Mouse (Mus musculus) C2C12 (cell line): ENCODE measurements around the gene Emcn. TPM values are rescaled to one million over a fixed set of nuclear protein-coding genes. Genes with fewer than 3 reads are reported as not detected.

Experiments
- H3K27me3 ChIP-seq: one replicate; pipeline ENCODE4 v1.6.1; 2011; ENCODE audit not compliant: control insufficient read depth, insufficient read depth, insufficient read length
- H3K36me3 ChIP-seq: one replicate; pipeline ENCODE4 v1.6.1; 2011; ENCODE audit not compliant: control insufficient read depth, insufficient read depth
- H3K4me3 ChIP-seq: one replicate; pipeline ENCODE4 v1.5.1; 2011; ENCODE audit warnings: mild to moderate bottlenecking, control low read depth; ENCODE audit not compliant: poor library complexity, insufficient read depth, severe bottlenecking
- H3K79me2 ChIP-seq: one replicate; pipeline ENCODE4 v1.6.1; 2011; ENCODE audit not compliant: control insufficient read depth, insufficient read depth
- H3K79me3 ChIP-seq: one replicate; pipeline ENCODE4 v1.6.1; 2011; ENCODE audit warnings: low read depth, control low read depth
- H3ac ChIP-seq: one replicate; pipeline ENCODE3; 2011; ENCODE audit warnings: low read depth; ENCODE audit not compliant: control insufficient read depth, insufficient read length
- CEBPB ChIP-seq: IDR thresholded peaks from one replicate; pipeline ENCODE4 v1.6.1; 2011; ENCODE audit warnings: low read depth, mild to moderate bottlenecking, control low read depth, moderate library complexity
- CTCF ChIP-seq: IDR thresholded peaks from one replicate; pipeline ENCODE4 v1.5.1; 2011; ENCODE audit not compliant: control insufficient read depth, insufficient read depth, insufficient read length
- FOSL1 ChIP-seq: IDR thresholded peaks from one replicate; pipeline ENCODE4 v1.8.0; 2011; ENCODE audit warnings: mild to moderate bottlenecking, low read length; ENCODE audit not compliant: poor library complexity, insufficient read depth, severe bottlenecking
- MAX ChIP-seq: IDR thresholded peaks from one replicate; pipeline ENCODE4 v1.6.1; 2011; ENCODE audit warnings: mild to moderate bottlenecking, control low read depth
- MYOD1 ChIP-seq: IDR thresholded peaks from one replicate; pipeline ENCODE4 v1.6.1; 2011; ENCODE audit warnings: low read depth; ENCODE audit not compliant: control insufficient read depth, insufficient read length
- MYOG ChIP-seq: IDR thresholded peaks from one replicate; pipeline ENCODE4 v1.6.1; 2011; ENCODE audit not compliant: control insufficient read depth, insufficient read length; ENCODE audit errors: extremely low read depth
- USF1 ChIP-seq: IDR thresholded peaks from one replicate; pipeline ENCODE4 v1.6.1; 2011; ENCODE audit warnings: low read depth, mild to moderate bottlenecking, control low read depth, moderate library complexity
- polyA plus RNA-seq: library from polyadenylated mRNA; unstranded; fragments of >200 nt; fragmentation: generic; extraction: Trizol; gene quantifications from one replicate; pipeline ENCODE4 v1.2.1, GENCODE M21; 2012; ENCODE audit warnings: missing spikeins

The Emcn gene
- polyA plus RNA-seq, 1 experiment, result not detected

DNA sequence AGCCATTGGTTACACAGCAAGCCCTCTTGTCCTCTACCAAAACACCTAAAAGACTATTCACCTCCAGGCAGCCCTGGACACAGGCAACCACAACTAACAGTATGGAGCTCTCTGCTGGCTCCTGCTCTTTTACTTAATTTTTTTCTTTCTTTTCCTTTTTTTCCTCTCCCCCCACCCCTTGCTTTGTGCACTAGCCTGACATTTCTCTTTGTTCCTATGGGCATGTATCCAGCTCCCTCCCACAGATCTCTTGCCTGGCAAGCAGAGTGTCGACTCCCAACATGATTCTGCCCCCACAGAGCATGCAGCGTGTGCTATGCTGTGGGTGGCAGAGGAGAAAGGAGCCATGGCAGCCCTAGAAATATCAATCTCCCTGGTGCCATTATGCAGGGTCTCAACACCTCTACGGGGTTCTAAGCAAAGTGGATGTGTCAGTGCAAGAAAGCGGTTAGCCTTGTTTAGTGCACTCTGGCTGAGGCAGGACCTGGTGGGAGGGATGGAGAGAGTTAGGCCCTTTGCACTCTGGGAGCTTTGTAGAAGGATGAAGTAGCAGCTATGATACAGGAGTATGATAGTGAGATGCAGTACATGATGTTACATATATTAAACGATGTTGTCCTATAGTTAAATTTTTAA is 74.7 kb downstream of the Emcn start:
- no peak overlapping the region for H3K4me3 ChIP-seq
- no peaks in the 10 kb centered on the region for H3K36me3 ChIP-seq
- no peaks in the 10 kb centered on the region for H3K27me3 ChIP-seq
- H3K79me2 ChIP-seq, result no peaks in the 10 kb centered on the region
- TF ChIP-seq CEBPB (no peak), MYOD1 (no peak)
- no peak overlapping the region for H3ac ChIP-seq
- no peaks in the 10 kb centered on the region for H3K79me3 ChIP-seq

DNA sequence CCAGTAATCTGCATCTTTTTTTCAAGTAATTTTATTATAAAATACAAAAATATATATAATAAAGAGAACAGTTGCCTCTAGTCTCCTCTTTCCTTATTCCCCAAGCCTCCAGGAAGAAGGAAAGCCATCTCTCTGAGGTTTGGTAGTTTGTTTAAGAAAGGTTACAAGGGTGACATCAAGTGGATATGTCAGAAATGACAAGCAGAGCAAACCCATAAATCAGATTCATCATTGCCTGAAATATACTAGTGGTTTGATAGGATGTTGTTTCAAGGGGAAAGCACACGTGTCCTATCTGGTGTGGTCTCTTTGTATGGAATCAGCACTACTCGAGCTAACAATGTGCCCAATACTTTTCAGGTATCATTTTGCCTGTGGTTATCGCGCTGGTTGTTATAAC is 77.8 kb downstream of the Emcn start:
- Histone ChIP-seq H3K4me3 (no peak overlapping the region), H3K36me3 (no peaks in the 10 kb centered on the region), H3K79me2 (no peaks in the 10 kb centered on the region), H3K79me3 (no peaks in the 10 kb centered on the region), H3K27me3 (no peaks in the 10 kb centered on the region), H3ac (no peak overlapping the region)
- TF ChIP-seq MYOG (no peak), FOSL1 (no peak), CTCF (no peak), CEBPB (no peak)

DNA sequence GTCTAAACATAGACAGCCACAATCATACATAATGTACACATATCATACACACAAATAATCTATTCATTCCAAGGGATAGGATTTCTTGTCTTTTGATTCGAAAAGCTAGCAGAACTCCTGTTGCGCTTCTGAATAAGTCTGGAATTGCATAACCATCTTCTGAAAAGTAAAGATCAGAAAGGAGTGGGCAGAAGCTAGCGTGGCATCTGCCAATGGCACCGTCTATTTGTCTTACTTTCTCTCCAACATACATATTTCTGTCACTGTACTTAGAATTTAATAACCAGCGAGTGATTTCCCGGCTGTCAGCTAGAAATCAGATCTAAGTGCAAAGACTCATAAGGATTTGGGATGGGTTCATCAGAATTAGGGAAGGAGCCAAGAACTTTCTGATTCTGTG is 88.6 kb downstream of the Emcn start:
- no peak for TF ChIP-seq CTCF
- TF ChIP-seq MAX, result no peak
- TF ChIP-seq CEBPB, result no peak
- no peak for TF ChIP-seq FOSL1
- no peak for TF ChIP-seq MYOG
- no peak for TF ChIP-seq USF1
- TF ChIP-seq MYOD1, result no peak
- no peaks in the 10 kb centered on the region for H3K36me3 ChIP-seq
- no peaks in the 10 kb centered on the region for H3K27me3 ChIP-seq
- H3K4me3 ChIP-seq, result no peak overlapping the region
- H3ac ChIP-seq, result no peak overlapping the region
- no peaks in the 10 kb centered on the region for H3K79me2 ChIP-seq
- no peaks in the 10 kb centered on the region for H3K79me3 ChIP-seq

DNA sequence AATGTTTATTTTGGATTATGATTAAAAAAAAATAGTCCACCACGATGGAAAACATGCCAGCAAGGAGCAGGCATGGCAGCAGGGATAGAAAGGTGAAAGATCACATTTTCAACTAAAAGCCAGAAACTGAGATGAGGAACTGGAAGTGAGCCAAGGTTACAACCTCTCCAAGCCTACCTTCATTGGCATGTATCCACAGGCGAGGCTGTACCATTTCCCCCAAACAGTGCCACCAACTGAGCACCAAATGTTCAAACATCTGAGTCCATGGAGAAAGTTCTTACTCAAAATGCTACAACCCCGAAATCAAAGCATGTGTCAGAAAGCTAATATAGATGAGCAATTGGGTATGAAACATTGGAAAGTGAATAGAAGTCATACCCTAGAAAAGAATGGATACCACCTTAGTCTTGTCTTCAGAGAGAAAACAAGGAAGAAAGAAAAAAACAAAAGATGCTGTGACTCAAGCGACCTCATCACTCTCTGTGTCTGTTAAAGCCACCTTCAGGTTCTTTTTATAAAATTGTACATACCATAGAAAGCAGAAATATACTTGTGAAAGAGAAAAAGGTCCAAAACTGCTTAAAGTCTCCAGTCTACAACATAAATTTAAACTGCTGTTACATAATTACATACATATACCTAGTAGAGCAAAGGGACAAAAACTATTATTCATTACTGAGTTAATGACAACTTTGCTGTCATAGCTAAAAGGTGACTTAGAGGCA is 124.2 kb downstream of the Emcn start:
- TF ChIP-seq MYOG, result no peak
- TF ChIP-seq MAX, result no peak
- no peak for TF ChIP-seq USF1
- no peak overlapping the region for H3ac ChIP-seq
- H3K79me2 ChIP-seq, result no peaks in the 10 kb centered on the region
- no peaks in the 10 kb centered on the region for H3K36me3 ChIP-seq
- no peaks in the 10 kb centered on the region for H3K27me3 ChIP-seq
- H3K79me3 ChIP-seq, result no peaks in the 10 kb centered on the region
- no peak overlapping the region for H3K4me3 ChIP-seq

DNA sequence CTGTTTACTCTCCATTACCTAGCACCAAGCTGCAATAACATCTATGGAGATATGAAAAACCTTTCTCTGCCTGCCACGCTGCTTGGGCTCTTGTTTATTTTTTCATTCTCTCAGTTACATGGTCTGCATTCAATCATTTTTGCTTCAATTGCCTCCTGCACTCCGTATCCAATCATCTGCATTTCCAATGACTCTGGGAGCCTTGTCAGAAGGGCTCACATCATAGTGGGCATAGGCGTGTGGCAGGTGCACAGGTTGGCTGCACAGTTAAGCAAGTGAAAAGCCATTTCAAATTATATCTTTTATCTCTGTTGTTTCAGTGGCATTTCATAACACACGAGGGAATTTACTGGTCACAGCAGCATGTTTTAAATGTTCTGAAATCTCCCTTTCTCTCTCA is 125.1 kb downstream of the Emcn start:
- no peak overlapping the region for H3ac ChIP-seq
- no peaks in the 10 kb centered on the region for H3K36me3 ChIP-seq
- no peak overlapping the region for H3K4me3 ChIP-seq
- TF ChIP-seq FOSL1 (no peak), MYOG (no peak), MYOD1 (no peak)
- H3K27me3 ChIP-seq, result no peaks in the 10 kb centered on the region
- H3K79me2 ChIP-seq, result no peaks in the 10 kb centered on the region
- no peaks in the 10 kb centered on the region for H3K79me3 ChIP-seq

DNA sequence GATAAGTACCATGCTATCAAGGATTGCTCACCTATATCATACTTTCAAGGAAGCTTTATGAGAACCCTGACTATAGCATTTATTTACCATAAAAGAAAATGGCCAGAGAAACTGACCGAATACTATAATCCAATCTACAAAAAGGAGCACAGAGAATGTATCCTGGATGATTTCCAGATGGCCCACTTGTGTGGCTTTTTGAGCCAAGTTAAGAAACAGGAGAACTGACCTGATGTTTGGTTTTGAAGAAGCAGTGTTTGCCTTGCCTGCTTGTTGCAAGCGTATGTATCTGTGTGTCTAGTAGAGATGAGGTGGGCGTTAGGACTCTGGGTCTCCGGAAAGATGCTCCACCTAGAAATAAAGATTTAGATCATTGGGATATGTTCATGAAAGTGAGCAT is 125.9 kb downstream of the Emcn start:
- H3ac ChIP-seq, result no peak overlapping the region
- no peaks in the 10 kb centered on the region for H3K36me3 ChIP-seq
- TF ChIP-seq CEBPB, result no peak
- H3K79me2 ChIP-seq, result no peaks in the 10 kb centered on the region
- no peaks in the 10 kb centered on the region for H3K79me3 ChIP-seq
- H3K27me3 ChIP-seq, result no peaks in the 10 kb centered on the region
- no peak overlapping the region for H3K4me3 ChIP-seq

DNA sequence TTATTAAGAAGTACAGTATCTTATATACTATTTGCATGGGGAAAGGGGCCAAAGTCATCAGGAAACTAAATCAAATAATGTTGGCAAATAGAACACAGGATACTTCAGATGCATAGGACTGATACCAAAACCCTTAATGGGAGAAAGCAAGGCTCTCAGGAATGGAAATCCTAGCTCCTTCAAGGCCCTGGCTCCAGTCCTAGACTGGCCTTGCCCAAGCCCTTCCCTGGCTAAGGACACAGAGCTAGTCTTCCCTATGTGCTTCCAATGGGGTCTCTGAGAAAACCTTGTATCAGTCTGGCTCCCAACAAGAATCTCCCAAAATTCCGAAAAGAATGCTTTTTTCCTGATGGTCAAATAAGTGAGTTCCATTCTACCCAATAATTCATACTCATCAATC is 126.5 kb downstream of the Emcn start:
- TF ChIP-seq MAX, result no peak
- no peak for TF ChIP-seq CEBPB
- no peak for TF ChIP-seq FOSL1
- no peak for TF ChIP-seq MYOD1
- TF ChIP-seq CTCF, result no peak
- TF ChIP-seq MYOG, result no peak
- TF ChIP-seq USF1, result no peak
- Histone ChIP-seq H3K4me3 (no peak overlapping the region), H3K36me3 (no peaks in the 10 kb centered on the region), H3K27me3 (no peaks in the 10 kb centered on the region), H3K79me2 (no peaks in the 10 kb centered on the region), H3ac (no peak overlapping the region), H3K79me3 (no peaks in the 10 kb centered on the region)
